Mouse (Mus musculus) liver, postnatal 0 days (tissue): ENCODE results near the gene Cdk6.

Experiments used
- CTCF ChIP-seq: sonication (generic); IDR thresholded peaks from 2 replicates; pipeline ENCODE4 v1.5.1; 2016; ENCODE audit warnings: antibody characterized with exemption, low read depth
- EP300 ChIP-seq: IDR thresholded peaks from 2 replicates; pipeline ENCODE4 v1.6.1; 2016; ENCODE audit warnings: antibody characterized with exemption, low read depth, mild to moderate bottlenecking

GRCm38 (mm10) chr5:3420094-3420831 is 79.0 kb downstream of the Cdk6 start:
- TF ChIP-seq CTCF (no peak), EP300 (no peak)
